Mouse (Mus musculus) myocyte (in vitro differentiated cells): ENCODE results near the gene Bin2. TPM values are rescaled to one million over a fixed set of nuclear protein-coding genes. Genes with fewer than 3 reads are reported as not detected.

Experiments
- H3K27me3 ChIP-seq: one replicate; pipeline ENCODE4 v1.6.1; 2011; ENCODE audit not compliant: control insufficient read depth, insufficient read depth, insufficient read length
- H3K36me3 ChIP-seq: one replicate; pipeline ENCODE4 v1.6.1; 2011; ENCODE audit not compliant: control insufficient read depth, insufficient read depth
- H3K4me2 ChIP-seq: one replicate; pipeline ENCODE4 v1.6.1; 2011; ENCODE audit warnings: low read depth, control low read depth
- H3K4me3 ChIP-seq: one replicate; pipeline ENCODE4 v1.5.1; 2011; ENCODE audit warnings: mild to moderate bottlenecking, control low read depth, moderate library complexity
- H3K79me2 ChIP-seq: one replicate; pipeline ENCODE4 v1.6.1; 2011; ENCODE audit not compliant: control insufficient read depth, insufficient read depth
- H3ac ChIP-seq: one replicate; pipeline ENCODE4 v1.6.1; 2011; ENCODE audit not compliant: control insufficient read depth, insufficient read length
- CEBPB ChIP-seq: IDR thresholded peaks from 2 replicates; pipeline ENCODE4 v1.6.1; 2011; ENCODE audit warnings: mild to moderate bottlenecking, moderate library complexity; ENCODE audit not compliant: poor library complexity, insufficient read depth, severe bottlenecking
- E2F4 ChIP-seq: IDR thresholded peaks from one replicate; pipeline ENCODE4 v1.6.1; 2011; ENCODE audit warnings: mild to moderate bottlenecking, control low read depth, moderate library complexity; ENCODE audit not compliant: insufficient read depth
- MAX ChIP-seq: IDR thresholded peaks from one replicate; pipeline ENCODE4 v1.6.1; 2011; ENCODE audit warnings: low read depth, mild to moderate bottlenecking, control low read depth
- MYOD1 ChIP-seq, 3 experiments: IDR thresholded peaks; one replicate each; pipeline ENCODE4 v1.6.1; 2011; ENCODE audit warnings: control low read depth in 2 of 3, low read depth in 2 of 3, mild to moderate bottlenecking in 2 of 3, moderate library complexity in 1 of 3; ENCODE audit not compliant: insufficient read length in 2 of 3, control insufficient read depth in 1 of 3
- MYOG ChIP-seq, 3 experiments: IDR thresholded peaks; one replicate each; pipeline ENCODE4 v1.6.1; 2011; ENCODE audit warnings: control low read depth in 2 of 3, low read depth in 2 of 3, mild to moderate bottlenecking in 2 of 3; ENCODE audit not compliant: insufficient read length in 2 of 3, control insufficient read depth in 1 of 3, insufficient read depth in 1 of 3
- POLR2A ChIP-seq: IDR thresholded peaks from one replicate; pipeline ENCODE4 v1.6.1; 2011; ENCODE audit warnings: low read depth, mild to moderate bottlenecking, control low read depth, moderate library complexity; ENCODE audit not compliant: insufficient read length
- POLR2AphosphoS2 ChIP-seq: IDR thresholded peaks from one replicate; pipeline ENCODE4 v1.6.1; 2011; ENCODE audit warnings: low read depth, control low read depth; ENCODE audit not compliant: insufficient read length
- REST ChIP-seq: IDR thresholded peaks from one replicate; pipeline ENCODE4 v1.6.1; 2011; ENCODE audit warnings: mild to moderate bottlenecking, control low read depth, moderate library complexity; ENCODE audit not compliant: insufficient read depth, insufficient read length
- SRF ChIP-seq: IDR thresholded peaks from one replicate; pipeline ENCODE4 v1.6.1; 2011; ENCODE audit warnings: low read depth; ENCODE audit not compliant: control insufficient read depth, insufficient read length
- TCF12 ChIP-seq: IDR thresholded peaks from one replicate; pipeline ENCODE4 v1.6.1; 2011; ENCODE audit warnings: mild to moderate bottlenecking, control low read depth; ENCODE audit not compliant: poor library complexity, insufficient read depth, severe bottlenecking
- TCF3 ChIP-seq: IDR thresholded peaks from one replicate; pipeline ENCODE4 v1.6.1; 2011; ENCODE audit warnings: low read depth, control low read depth; ENCODE audit not compliant: insufficient read length
- USF1 ChIP-seq: IDR thresholded peaks from one replicate; pipeline ENCODE4 v1.6.1; 2011; ENCODE audit warnings: low read depth, mild to moderate bottlenecking, control low read depth, moderate library complexity
- polyA plus RNA-seq: library from polyadenylated mRNA; unstranded; fragments of >200 nt; fragmentation: generic; extraction: Trizol; gene quantifications from one replicate; pipeline ENCODE4 v1.2.1, GENCODE M21; 2012; ENCODE audit warnings: missing spikeins

Bin2 gene
- polyA plus RNA-seq, 1 experiment: not detected

GRCm38 (mm10) chr15:100674566-100674965, 5.2 kb upstream of the Bin2 start:
- Histone ChIP-seq H3K27me3 (no peaks in the 10 kb centered on the region), H3K4me3 (no peak overlapping the region), H3ac (no peak overlapping the region), H3K4me2 (no peak overlapping the region), H3K79me2 (no peaks in the 10 kb centered on the region), H3K36me3 (no peaks in the 10 kb centered on the region)
- TF ChIP-seq E2F4: no peak
- TF ChIP-seq TCF3: no peak
- no peak for TF ChIP-seq MYOD1 (IDR thresholded peaks at IDR 0.05; ENCODE audit: control insufficient read depth in 1 of 3, insufficient read length in 2 of 3, low read depth in 2 of 3)
- no peak for TF ChIP-seq MAX
- TF ChIP-seq CEBPB: no peak
- no peak for TF ChIP-seq USF1
- no peak for TF ChIP-seq SRF
- TF ChIP-seq REST: no peak
- TF ChIP-seq POLR2A: no peak
- TF ChIP-seq MYOG (IDR thresholded peaks at IDR 0.05; ENCODE audit: control insufficient read depth in 1 of 3, insufficient read depth in 1 of 3, insufficient read length in 2 of 3, low read depth in 2 of 3): no peak
- TF ChIP-seq POLR2AphosphoS2: no peak
- no peak for TF ChIP-seq TCF12

- Histone ChIP-seq H3K79me2 (no peaks in the 10 kb centered on the region), H3ac (no peak overlapping the region), H3K36me3 (no peaks in the 10 kb centered on the region), H3K27me3 (no peaks in the 10 kb centered on the region), H3K4me2 (no peak overlapping the region), H3K4me3 (no peak overlapping the region)
- TF ChIP-seq SRF (no peak), MAX (no peak), TCF12 (no peak), MYOG (IDR thresholded peaks at IDR 0.05; ENCODE audit: control insufficient read depth in 1 of 3, insufficient read depth in 1 of 3, insufficient read length in 2 of 3, low read depth in 2 of 3) (no peak), TCF3 (no peak), MYOD1 (IDR thresholded peaks at IDR 0.05; ENCODE audit: control insufficient read depth in 1 of 3, insufficient read length in 2 of 3, low read depth in 2 of 3) (no peak), POLR2A (no peak), REST (no peak), POLR2AphosphoS2 (no peak), USF1 (no peak), CEBPB (no peak), E2F4 (no peak)
Measured at GRCm38 (mm10) chr15:100673585-100674391, 4.4 kb upstream of the Bin2 start.

- Histone ChIP-seq H3K4me3 (no peak overlapping the region), H3ac (no peak overlapping the region), H3K27me3 (peaks cover 13% of the 10 kb centered on the region), H3K36me3 (no peaks in the 10 kb centered on the region), H3K4me2 (no peak overlapping the region), H3K79me2 (no peaks in the 10 kb centered on the region)
- TF ChIP-seq MYOG (IDR thresholded peaks at IDR 0.05; ENCODE audit: control insufficient read depth in 1 of 3, insufficient read depth in 1 of 3, insufficient read length in 2 of 3, low read depth in 2 of 3) (no peak), REST (no peak), USF1 (no peak), SRF (no peak), TCF12 (no peak)
Measured at GRCm38 (mm10) chr15:100670833-100671232, 1.5 kb upstream of the Bin2 start.

- H3K79me2 ChIP-seq: no peaks in the 10 kb centered on the region
- H3K27me3 ChIP-seq: peaks cover 15% of the 10 kb centered on the region
- TF ChIP-seq TCF12: no peak
- no peak for TF ChIP-seq E2F4
- TF ChIP-seq POLR2A: no peak
- no peak for TF ChIP-seq CEBPB
- TF ChIP-seq SRF: no peak
- TF ChIP-seq MYOG (IDR thresholded peaks at IDR 0.05; ENCODE audit: control insufficient read depth in 1 of 3, insufficient read depth in 1 of 3, insufficient read length in 2 of 3, low read depth in 2 of 3): no peak
- TF ChIP-seq TCF3: no peak
- no peak for TF ChIP-seq USF1
- no peak for TF ChIP-seq REST
- TF ChIP-seq POLR2AphosphoS2: no peak
- TF ChIP-seq MYOD1 (IDR thresholded peaks at IDR 0.05; ENCODE audit: control insufficient read depth in 1 of 3, insufficient read length in 2 of 3, low read depth in 2 of 3): no peak
- TF ChIP-seq MAX: no peak
- no peak overlapping the region for H3K4me2 ChIP-seq
- no peak overlapping the region for H3ac ChIP-seq
- H3K4me3 ChIP-seq: no peak overlapping the region
- H3K36me3 ChIP-seq: no peaks in the 10 kb centered on the region
Measured at GRCm38 (mm10) chr15:100670004-100670403, 651 bp upstream of the Bin2 start.
